Mouse (Mus musculus): Measurements from ENCODE around the gene Cbx6. TPM values are rescaled to one million over a fixed set of nuclear protein-coding genes. Genes with fewer than 3 reads are reported as not detected.
A peak's percentile ranks its signal among the peaks of the same experiment; 100 is the strongest.

Cbx6 gene
- polyA plus RNA-seq (2014; fragmentation: Nextera tagmentation; extraction: Ambion mirVana): 8.3 and 12.1 TPM in 2 replicates

GRCm38 (mm10) chr15:79834130-79834880 lies at the start of gene Cbx6, which contains the start of gene Npcd:
Gene Cbx6, minus strand, starts transcription at chr15:79834688.
Gene Npcd, minus strand, starts transcription at chr15:79834237.
- H3K9me3 ChIP-seq (replicated peaks; ENCODE audit: control insufficient read depth, low read length): no peaks in the 10 kb centered on the region
- no peaks in the 10 kb centered on the region; the same call in 1 of the 2 replicates for H3K36me3 ChIP-seq (replicated peaks; ENCODE audit: control insufficient read depth, insufficient read depth, low read depth, low read length)
- H3K4me3 ChIP-seq (ENCODE audit: low read depth, low read length): peak within 1 kb of the TSS; percentile 78
- peak; percentile 98 for DNase-seq (ENCODE audit: low spot score)
- H3K9ac ChIP-seq (replicated peaks; ENCODE audit: low read length): peak within 1 kb of the TSS; percentile 88
- H3K4me1 ChIP-seq (ENCODE audit: control insufficient read depth, insufficient read depth, low read length): peaks cover 11% of the 10 kb centered on the region
- H3K27me3 ChIP-seq (ENCODE audit: control insufficient read depth, insufficient read depth, low read length): no peaks in the 10 kb centered on the region
- peak; percentile 87 for ATAC-seq (replicated peaks; ENCODE audit: insufficient number of reproducible peaks, low FRiP score, low TSS enrichment, low read depth)
- H3K4me2 ChIP-seq (ENCODE audit: low read depth, low read length): peak within 1 kb of the TSS; percentile 97
- 1% methylated on average over 56 of the region's 58 CpGs for WGBS
- peak within 1 kb of the TSS; percentile 81 for H3K27ac ChIP-seq (replicated peaks; ENCODE audit: low read depth, low read length)

GRCm38 (mm10) chr15:79883352-79883822 lies 48.9 kb upstream of the Cbx6 start:
- Histone ChIP-seq H3K36me3 (replicated peaks; ENCODE audit: control insufficient read depth, insufficient read depth, low read depth, low read length) (no peaks in the 10 kb centered on the region), H3K27me3 (ENCODE audit: control insufficient read depth, insufficient read depth, low read length) (no peaks in the 10 kb centered on the region), H3K27ac (replicated peaks; ENCODE audit: low read depth, low read length) (peak overlapping the region; percentile 35; the same call in 1 of the 2 replicates), H3K4me2 (ENCODE audit: low read depth, low read length) (peak overlapping the region; percentile 64), H3K9ac (replicated peaks; ENCODE audit: low read length) (peak overlapping the region; percentile 73), H3K4me1 (ENCODE audit: control insufficient read depth, insufficient read depth, low read length) (no peaks in the 10 kb centered on the region), H3K4me3 (ENCODE audit: low read depth, low read length) (peak overlapping the region; percentile 47), H3K9me3 (replicated peaks; ENCODE audit: control insufficient read depth, low read length) (no peaks in the 10 kb centered on the region)
- under 1% methylated on average over 30 of the region's 30 CpGs for WGBS
- ATAC-seq (replicated peaks; ENCODE audit: insufficient number of reproducible peaks, low FRiP score, low TSS enrichment, low read depth) (peak; percentile 84), DNase-seq (ENCODE audit: low spot score) (peak; percentile 93)

GRCm38 (mm10) chr15:79882623-79883267 lies 48.3 kb upstream of the Cbx6 start:
- Histone ChIP-seq H3K4me2 (ENCODE audit: low read depth, low read length) (peak overlapping the region; percentile 64), H3K36me3 (replicated peaks; ENCODE audit: control insufficient read depth, insufficient read depth, low read depth, low read length) (no peaks in the 10 kb centered on the region), H3K9ac (replicated peaks; ENCODE audit: low read length) (peak overlapping the region; percentile 0; the same call in 1 of the 2 replicates), H3K27ac (replicated peaks; ENCODE audit: low read depth, low read length) (no peak overlapping the region), H3K27me3 (ENCODE audit: control insufficient read depth, insufficient read depth, low read length) (no peaks in the 10 kb centered on the region), H3K9me3 (replicated peaks; ENCODE audit: control insufficient read depth, low read length) (no peaks in the 10 kb centered on the region), H3K4me3 (ENCODE audit: low read depth, low read length) (peak overlapping the region; percentile 47), H3K4me1 (ENCODE audit: control insufficient read depth, insufficient read depth, low read length) (no peaks in the 10 kb centered on the region)
- 29% methylated on average over 19 of the region's 19 CpGs for WGBS
- no peak for DNase-seq (ENCODE audit: low spot score)
- no peak for ATAC-seq (replicated peaks; ENCODE audit: insufficient number of reproducible peaks, low FRiP score, low TSS enrichment, low read depth)

GRCm38 (mm10) chr15:79880477-79880876 lies 46.0 kb upstream of the Cbx6 start:
- ATAC-seq (replicated peaks; ENCODE audit: insufficient number of reproducible peaks, low FRiP score, low TSS enrichment, low read depth) (no peak), DNase-seq (ENCODE audit: low spot score) (no peak)
- no peak overlapping the region for H3K9ac ChIP-seq (replicated peaks; ENCODE audit: low read length)
- H3K4me2 ChIP-seq (ENCODE audit: low read depth, low read length): no peak overlapping the region
- no peaks in the 10 kb centered on the region for H3K36me3 ChIP-seq (replicated peaks; ENCODE audit: control insufficient read depth, insufficient read depth, low read depth, low read length)
- H3K4me3 ChIP-seq (ENCODE audit: low read depth, low read length): no peak overlapping the region
- H3K4me1 ChIP-seq (ENCODE audit: control insufficient read depth, insufficient read depth, low read length): no peaks in the 10 kb centered on the region
- 81% methylated on average over 3 of the region's 3 CpGs for WGBS
- no peak overlapping the region for H3K27ac ChIP-seq (replicated peaks; ENCODE audit: low read depth, low read length)
- no peaks in the 10 kb centered on the region for H3K9me3 ChIP-seq (replicated peaks; ENCODE audit: control insufficient read depth, low read length)
- H3K27me3 ChIP-seq (ENCODE audit: control insufficient read depth, insufficient read depth, low read length): no peaks in the 10 kb centered on the region

GRCm38 (mm10) chr15:79879319-79879718 lies 44.8 kb upstream of the Cbx6 start:
- H3K4me1 ChIP-seq (ENCODE audit: control insufficient read depth, insufficient read depth, low read length): no peaks in the 10 kb centered on the region
- no peak overlapping the region for H3K4me3 ChIP-seq (ENCODE audit: low read depth, low read length)
- no peak for ATAC-seq (replicated peaks; ENCODE audit: insufficient number of reproducible peaks, low FRiP score, low TSS enrichment, low read depth)
- H3K9ac ChIP-seq (replicated peaks; ENCODE audit: low read length): no peak overlapping the region
- DNase-seq (ENCODE audit: low spot score): no peak
- H3K27me3 ChIP-seq (ENCODE audit: control insufficient read depth, insufficient read depth, low read length): no peaks in the 10 kb centered on the region
- H3K36me3 ChIP-seq (replicated peaks; ENCODE audit: control insufficient read depth, insufficient read depth, low read depth, low read length): no peaks in the 10 kb centered on the region
- 65% methylated on average over 13 of the region's 13 CpGs for WGBS
- H3K9me3 ChIP-seq (replicated peaks; ENCODE audit: control insufficient read depth, low read length): no peaks in the 10 kb centered on the region
- H3K4me2 ChIP-seq (ENCODE audit: low read depth, low read length): no peak overlapping the region
- H3K27ac ChIP-seq (replicated peaks; ENCODE audit: low read depth, low read length): no peak overlapping the region

- H3K27ac ChIP-seq (replicated peaks; ENCODE audit: low read depth, low read length): no peak overlapping the region
- 70% methylated on average over 6 of the region's 6 CpGs for WGBS
- no peaks in the 10 kb centered on the region for H3K4me1 ChIP-seq (ENCODE audit: control insufficient read depth, insufficient read depth, low read length)
- no peaks in the 10 kb centered on the region for H3K36me3 ChIP-seq (replicated peaks; ENCODE audit: control insufficient read depth, insufficient read depth, low read depth, low read length)
- DNase-seq (ENCODE audit: low spot score): no peak
- H3K4me3 ChIP-seq (ENCODE audit: low read depth, low read length): no peak overlapping the region
- H3K4me2 ChIP-seq (ENCODE audit: low read depth, low read length): no peak overlapping the region
- no peaks in the 10 kb centered on the region for H3K27me3 ChIP-seq (ENCODE audit: control insufficient read depth, insufficient read depth, low read length)
- no peak for ATAC-seq (replicated peaks; ENCODE audit: insufficient number of reproducible peaks, low FRiP score, low TSS enrichment, low read depth)
- H3K9me3 ChIP-seq (replicated peaks; ENCODE audit: control insufficient read depth, low read length): no peaks in the 10 kb centered on the region
- H3K9ac ChIP-seq (replicated peaks; ENCODE audit: low read length): no peak overlapping the region
Measured at GRCm38 (mm10) chr15:79878725-79879136, 44.2 kb upstream of the Cbx6 start.

GRCm38 (mm10) chr15:79875261-79875995 lies 40.9 kb upstream of the Cbx6 start:
- H3K9me3 ChIP-seq (replicated peaks; ENCODE audit: control insufficient read depth, low read length): no peaks in the 10 kb centered on the region
- H3K4me3 ChIP-seq (ENCODE audit: low read depth, low read length): no peak overlapping the region
- no peak overlapping the region for H3K9ac ChIP-seq (replicated peaks; ENCODE audit: low read length)
- DNase-seq (ENCODE audit: low spot score) (no peak), ATAC-seq (replicated peaks; ENCODE audit: insufficient number of reproducible peaks, low FRiP score, low TSS enrichment, low read depth) (no peak)
- H3K4me1 ChIP-seq (ENCODE audit: control insufficient read depth, insufficient read depth, low read length): no peaks in the 10 kb centered on the region
- WGBS: 89% methylated on average over 18 of the region's 18 CpGs
- H3K4me2 ChIP-seq (ENCODE audit: low read depth, low read length): no peak overlapping the region
- no peak overlapping the region for H3K27ac ChIP-seq (replicated peaks; ENCODE audit: low read depth, low read length)
- H3K36me3 ChIP-seq (replicated peaks; ENCODE audit: control insufficient read depth, insufficient read depth, low read depth, low read length): no peaks in the 10 kb centered on the region
- no peaks in the 10 kb centered on the region for H3K27me3 ChIP-seq (ENCODE audit: control insufficient read depth, insufficient read depth, low read length)
